Mouse (Mus musculus) C2C12 (cell line): ENCODE data around the gene Tmem63c.

Source experiments
- CTCF ChIP-seq: IDR thresholded peaks from one replicate; pipeline ENCODE4 v1.5.1; 2011; ENCODE audit not compliant: control insufficient read depth, insufficient read depth, insufficient read length
- FOSL1 ChIP-seq: IDR thresholded peaks from one replicate; pipeline ENCODE4 v1.8.0; 2011; ENCODE audit warnings: mild to moderate bottlenecking, low read length; ENCODE audit not compliant: poor library complexity, insufficient read depth, severe bottlenecking
- MAX ChIP-seq: IDR thresholded peaks from one replicate; pipeline ENCODE4 v1.6.1; 2011; ENCODE audit warnings: mild to moderate bottlenecking, control low read depth
- MYOD1 ChIP-seq: IDR thresholded peaks from one replicate; pipeline ENCODE4 v1.6.1; 2011; ENCODE audit warnings: low read depth; ENCODE audit not compliant: control insufficient read depth, insufficient read length
- MYOG ChIP-seq: IDR thresholded peaks from one replicate; pipeline ENCODE4 v1.6.1; 2011; ENCODE audit not compliant: control insufficient read depth, insufficient read length; ENCODE audit errors: extremely low read depth
- USF1 ChIP-seq: IDR thresholded peaks from one replicate; pipeline ENCODE4 v1.6.1; 2011; ENCODE audit warnings: low read depth, mild to moderate bottlenecking, control low read depth, moderate library complexity

DNA sequence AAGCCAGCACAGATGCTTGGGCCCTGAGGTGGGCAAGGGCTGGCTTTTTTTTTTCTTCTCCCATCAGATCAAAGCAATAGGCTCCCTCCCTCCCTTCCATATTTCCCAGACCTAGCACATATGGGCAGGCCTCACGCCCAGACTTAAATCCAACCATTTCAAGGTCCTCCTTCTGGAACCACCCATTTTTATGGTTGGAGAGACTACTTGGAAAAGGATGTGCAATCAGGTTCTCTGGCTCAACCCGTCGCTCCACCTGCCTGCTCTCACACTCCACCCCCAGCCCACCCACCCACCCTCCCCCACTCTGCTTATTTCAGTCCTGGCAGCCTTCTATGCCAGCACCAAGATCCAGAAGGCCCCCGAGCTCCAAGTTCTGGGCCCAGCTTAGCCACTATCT, 34.6 kb upstream of the Tmem63c start:
- TF ChIP-seq CTCF (no peak), USF1 (no peak), MYOG (no peak), MAX (no peak), MYOD1 (no peak), FOSL1 (no peak)
